ENCODE assay signal across 15 mouse cellular contexts in the genomic region with DNA sequence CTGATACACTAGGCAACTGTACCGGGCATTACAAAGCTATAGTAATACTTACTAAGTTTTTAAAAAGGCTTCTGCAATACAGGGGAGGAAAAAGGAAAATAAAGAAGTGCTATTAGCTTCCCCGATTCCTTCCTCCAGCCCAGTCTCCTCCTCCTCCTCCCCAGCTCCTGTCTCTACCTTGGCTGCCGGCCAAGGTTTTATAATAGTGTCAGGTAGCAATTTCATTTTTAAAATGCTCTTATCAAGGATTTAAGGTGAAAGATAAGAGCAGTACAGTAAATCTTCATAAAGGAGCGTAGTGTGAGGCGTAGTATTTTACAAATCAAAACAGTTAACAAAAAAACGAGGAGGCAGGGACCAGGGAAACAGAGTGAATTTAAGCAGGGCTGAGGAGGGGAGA.
A peak's percentile ranks its signal among the peaks of the same experiment; 100 is the strongest.
DNase-seq lines count a peak whose midpoint lies in the region; ATAC-seq lines count a peak whose summit lies in the region.
"Had no signal": no experiment of that assay in that cellular context is flagged by ENCODE, and none has a peak within 500 bp of the region (broad histone marks: within the 10 kb centered on the region; RNA-seq: fewer than 3 reads in every experiment).

No protein-coding gene starts in this region.

- DNase-seq in heart, postnatal 4 days = no peak
- DNase-seq in midbrain, embryonic 11.5 days (ENCODE audit: low spot score, missing footprints) = no peak
- DNase-seq in adrenal gland, postnatal 14 days = no peak
- no peak for DNase-seq in cerebellum, adult 9-10 months
- DNase-seq: gastrocnemius, postnatal 14 days; kidney, adult 11 months; kidney, postnatal 25 days; lung, adult 2 months; lung, postnatal 4 days had no signal

- no peak overlapping the region for H3K4me2 ChIP-seq in heart, embryonic 11.5 days
- no peak overlapping the region for H3K4me2 ChIP-seq in midbrain, embryonic 11.5 days
- H3K4me2 ChIP-seq in midbrain, embryonic 16.5 days (ENCODE audit: low read length) = no peak overlapping the region
- no peak overlapping the region for H3K4me2 ChIP-seq in hindbrain, embryonic 15.5 days
- no peak overlapping the region for H3K4me2 ChIP-seq in neural tube, embryonic 14.5 days (ENCODE audit: low read depth, low read length)

- peaks cover 50% of the 10 kb centered on the region for H3K4me1 ChIP-seq in heart, embryonic 11.5 days (ENCODE audit: control insufficient read depth, insufficient read depth, low read length)
- H3K4me1 ChIP-seq in midbrain, embryonic 11.5 days (ENCODE audit: control insufficient read depth, insufficient read depth, low read length) = peaks cover 37% of the 10 kb centered on the region
- peaks cover 49% of the 10 kb centered on the region for H3K4me1 ChIP-seq in midbrain, embryonic 16.5 days (ENCODE audit: control insufficient read depth, insufficient read depth, low read length)
- peaks cover 69% of the 10 kb centered on the region for H3K4me1 ChIP-seq in hindbrain, embryonic 15.5 days (replicated peaks)
- peaks cover 60% of the 10 kb centered on the region for H3K4me1 ChIP-seq in neural tube, embryonic 14.5 days (ENCODE audit: control insufficient read depth, insufficient read depth, low read length)

- no peak overlapping the region for H3K9ac ChIP-seq in heart, embryonic 11.5 days (ENCODE audit: low read depth, low read length)
- H3K9ac ChIP-seq in midbrain, embryonic 11.5 days (ENCODE audit: low read length) = no peak overlapping the region
- H3K9ac ChIP-seq in midbrain, embryonic 16.5 days (ENCODE audit: low read depth, low read length) = no peak overlapping the region
- no peak overlapping the region for H3K9ac ChIP-seq in hindbrain, embryonic 15.5 days
- H3K9ac ChIP-seq in neural tube, embryonic 14.5 days (replicated peaks; ENCODE audit: low read depth, low read length) = no peak overlapping the region

- 74% methylated on average over 6 of the region's 6 CpGs for WGBS in heart, embryonic 11.5 days (ENCODE audit: insufficient replicate concordance)
- 92% methylated on average over 6 of the region's 6 CpGs for whole genome bisulfite sequencing in midbrain, embryonic 11.5 days
- WGBS in midbrain, embryonic 16.5 days = 65% methylated on average over 6 of the region's 6 CpGs
- 59% methylated on average over 6 of the region's 6 CpGs for whole genome bisulfite sequencing in hindbrain, embryonic 15.5 days
- WGBS in neural tube, embryonic 14.5 days = 58% methylated on average over 6 of the region's 6 CpGs

- ATAC-seq in heart, embryonic 11.5 days (replicated peaks; ENCODE audit: insufficient number of reproducible peaks, low FRiP score, low TSS enrichment) = no peak
- ATAC-seq in midbrain, embryonic 11.5 days (ENCODE audit: low FRiP score) = no peak
- no peak for ATAC-seq in midbrain, embryonic 16.5 days
- ATAC-seq in hindbrain, embryonic 15.5 days (ENCODE audit: low FRiP score, low read depth) = no peak
- ATAC-seq in neural tube, embryonic 14.5 days (ENCODE audit: low read depth) = no peak
- ATAC-seq: Patski had no signal

- H3K4me3 ChIP-seq in heart, embryonic 11.5 days (ENCODE audit: low read depth, low read length) = no peak overlapping the region
- H3K4me3 ChIP-seq in midbrain, embryonic 11.5 days (ENCODE audit: low read depth, low read length) = no peak overlapping the region
- no peak overlapping the region for H3K4me3 ChIP-seq in midbrain, embryonic 16.5 days (ENCODE audit: low read depth, low read length)
- no peak overlapping the region for H3K4me3 ChIP-seq in hindbrain, embryonic 15.5 days
- H3K4me3 ChIP-seq in neural tube, embryonic 14.5 days (ENCODE audit: low read depth, low read length) = no peak overlapping the region
- H3K4me3 ChIP-seq: heart, embryonic 10.5 days had no signal

- H3K9me3 ChIP-seq in heart, embryonic 11.5 days (replicated peaks; ENCODE audit: control insufficient read depth, low read length) = no peaks in the 10 kb centered on the region
- H3K9me3 ChIP-seq in midbrain, embryonic 11.5 days (ENCODE audit: control insufficient read depth, low read length) = no peaks in the 10 kb centered on the region
- no peaks in the 10 kb centered on the region for H3K9me3 ChIP-seq in midbrain, embryonic 16.5 days (replicated peaks; ENCODE audit: control insufficient read depth, low read length, poor library complexity, severe bottlenecking)
- no peaks in the 10 kb centered on the region for H3K9me3 ChIP-seq in hindbrain, embryonic 15.5 days
- H3K9me3 ChIP-seq in neural tube, embryonic 14.5 days (ENCODE audit: control insufficient read depth, low read length) = no peaks in the 10 kb centered on the region
- H3K9me3 ChIP-seq: heart, embryonic 10.5 days had no signal

- H3K27ac ChIP-seq in heart, embryonic 11.5 days (ENCODE audit: low read depth, low read length) = peak overlapping the region; percentile 29
- peak overlapping the region; percentile 58; the same call in 1 of the 2 replicates for H3K27ac ChIP-seq in midbrain, embryonic 11.5 days (ENCODE audit: low read depth, low read length)
- H3K27ac ChIP-seq in midbrain, embryonic 16.5 days (ENCODE audit: low read length) = no peak overlapping the region
- peak overlapping the region; percentile 58 for H3K27ac ChIP-seq in hindbrain, embryonic 15.5 days (replicated peaks)
- 0 out of 2 replicates have a peak overlapping the region, but pooled peaks have one; percentile 1 for H3K27ac ChIP-seq in neural tube, embryonic 14.5 days (ENCODE audit: low read depth, low read length)
- H3K27ac ChIP-seq: heart, embryonic 10.5 days had no signal

- no peaks in the 10 kb centered on the region for H3K27me3 ChIP-seq in heart, embryonic 11.5 days (ENCODE audit: control insufficient read depth, insufficient read depth, low read length)
- no peaks in the 10 kb centered on the region for H3K27me3 ChIP-seq in midbrain, embryonic 11.5 days (ENCODE audit: control insufficient read depth, insufficient read depth, low read length)
- H3K27me3 ChIP-seq in midbrain, embryonic 16.5 days (ENCODE audit: control insufficient read depth, insufficient read depth, low read depth, low read length) = no peaks in the 10 kb centered on the region
- H3K27me3 ChIP-seq in hindbrain, embryonic 15.5 days = no peaks in the 10 kb centered on the region
- H3K27me3 ChIP-seq in neural tube, embryonic 14.5 days (ENCODE audit: control insufficient read depth, insufficient read depth, low read length) = no peaks in the 10 kb centered on the region
- H3K27me3 ChIP-seq: Patski had no signal

- no peaks in the 10 kb centered on the region for H3K36me3 ChIP-seq in heart, embryonic 11.5 days (ENCODE audit: control insufficient read depth, insufficient read depth, low read length)
- no peaks in the 10 kb centered on the region for H3K36me3 ChIP-seq in midbrain, embryonic 11.5 days (ENCODE audit: control insufficient read depth, insufficient read depth, low read length)
- no peaks in the 10 kb centered on the region for H3K36me3 ChIP-seq in midbrain, embryonic 16.5 days (ENCODE audit: control insufficient read depth, insufficient read depth, low read length)
- H3K36me3 ChIP-seq in hindbrain, embryonic 15.5 days = no peaks in the 10 kb centered on the region
- H3K36me3 ChIP-seq in neural tube, embryonic 14.5 days (ENCODE audit: control insufficient read depth, insufficient read depth, low read length) = no peaks in the 10 kb centered on the region
